Mouse (Mus musculus): ENCODE measurements around the gene Zc3h13. TPM values are rescaled to one million over a fixed set of nuclear protein-coding genes. Genes with fewer than 3 reads are reported as not detected.

The Zc3h13 gene
- 41.9 and 42.5 TPM in 2 replicates for polyA plus RNA-seq (2011; ENCODE audit: insufficient read depth, insufficient read length, low read depth, missing spikeins)

GRCm38 (mm10) chr14:75284193-75284915, at the start of gene Zc3h13:
Zc3h13 (plus strand) TSS chr14:75284373.
- no peak within 1 kb of the TSS for H3K27ac ChIP-seq (ENCODE audit: insufficient read depth, low read length)
- H3K4me1 ChIP-seq (ENCODE audit: control insufficient read depth, insufficient read depth, low read length) = no peaks in the 10 kb centered on the region
- no peaks in the 10 kb centered on the region for H3K36me3 ChIP-seq (ENCODE audit: control insufficient read depth, insufficient read depth, low read length, poor library complexity, severe bottlenecking)
- H3K9ac ChIP-seq (ENCODE audit: low read depth, poor library complexity, severe bottlenecking) = peak within 1 kb of the TSS; percentile 64
- H3K9me3 ChIP-seq (replicated peaks; ENCODE audit: control insufficient read depth, insufficient read depth, low read length, poor library complexity, severe bottlenecking) = no peaks in the 10 kb centered on the region
- peak within 1 kb of the TSS; percentile 93 for H3K4me3 ChIP-seq (ENCODE audit: low read depth, low read length)
- TF ChIP-seq CTCF (IDR thresholded peaks at IDR 0.05; ENCODE audit: low read depth, low read length) (no peak), POLR2A (IDR thresholded peaks at IDR 0.05; ENCODE audit: insufficient read depth, low read length) (peak; percentile 83), EP300 (IDR thresholded peaks at IDR 0.05; ENCODE audit: insufficient read depth, low read depth, low read length) (peak; percentile 19; the same call in 1 of the 2 replicates)
- no peaks in the 10 kb centered on the region for H3K27me3 ChIP-seq (ENCODE audit: control insufficient read depth, insufficient read depth, low read length, poor library complexity, severe bottlenecking)

GRCm38 (mm10) chr14:75235552-75235951, 48.6 kb upstream of the Zc3h13 start:
- TF ChIP-seq CTCF (IDR thresholded peaks at IDR 0.05; ENCODE audit: low read depth, low read length) (no peak), EP300 (IDR thresholded peaks at IDR 0.05; ENCODE audit: insufficient read depth, low read depth, low read length) (no peak), POLR2A (IDR thresholded peaks at IDR 0.05; ENCODE audit: insufficient read depth, low read length) (no peak)
- no peak overlapping the region for H3K27ac ChIP-seq (ENCODE audit: insufficient read depth, low read length)
- no peaks in the 10 kb centered on the region for H3K9me3 ChIP-seq (replicated peaks; ENCODE audit: control insufficient read depth, insufficient read depth, low read length, poor library complexity, severe bottlenecking)

DNA sequence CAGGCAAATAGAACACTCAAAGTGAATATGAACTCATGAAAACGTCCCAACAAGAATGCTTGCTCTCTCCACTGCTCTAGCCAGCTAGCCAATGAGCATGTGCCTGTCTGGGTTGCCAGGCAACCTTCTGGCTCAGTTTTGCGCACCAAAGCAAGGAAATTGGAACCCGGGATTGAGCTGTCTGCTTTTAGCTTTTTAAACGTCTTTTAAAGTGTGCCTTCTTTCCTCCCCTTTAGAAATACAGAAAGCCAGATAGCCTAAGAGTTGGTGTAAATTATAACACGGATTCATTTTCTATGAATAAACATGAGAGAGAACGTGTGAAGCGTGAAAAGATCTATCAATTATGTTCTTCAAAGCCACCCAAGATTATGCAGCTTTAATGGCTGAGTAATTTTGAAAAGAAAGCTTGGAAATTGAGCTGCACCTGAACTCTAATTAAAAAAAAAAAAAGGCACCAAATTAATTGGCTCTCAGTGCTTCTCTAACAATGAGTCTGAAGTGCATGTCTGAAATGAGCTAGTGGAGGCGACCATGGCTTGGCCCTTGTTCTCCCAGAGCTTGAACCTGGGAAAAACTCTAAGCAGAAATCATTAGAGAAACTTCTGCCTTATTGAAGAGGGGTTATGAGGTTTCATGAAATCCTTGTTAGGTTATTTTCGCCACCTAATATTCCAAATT, 48.1 kb upstream of the Zc3h13 start:
- H3K4me1 ChIP-seq (ENCODE audit: control insufficient read depth, insufficient read depth, low read length) = no peaks in the 10 kb centered on the region
- no peaks in the 10 kb centered on the region for H3K9me3 ChIP-seq (replicated peaks; ENCODE audit: control insufficient read depth, insufficient read depth, low read length, poor library complexity, severe bottlenecking)
- H3K27ac ChIP-seq (ENCODE audit: insufficient read depth, low read length) = no peak overlapping the region
- no peaks in the 10 kb centered on the region for H3K36me3 ChIP-seq (ENCODE audit: control insufficient read depth, insufficient read depth, low read length, poor library complexity, severe bottlenecking)
- no peaks in the 10 kb centered on the region for H3K27me3 ChIP-seq (ENCODE audit: control insufficient read depth, insufficient read depth, low read length, poor library complexity, severe bottlenecking)
- no peak overlapping the region for H3K9ac ChIP-seq (ENCODE audit: low read depth, poor library complexity, severe bottlenecking)
- TF ChIP-seq POLR2A (IDR thresholded peaks at IDR 0.05; ENCODE audit: insufficient read depth, low read length) = no peak
- TF ChIP-seq EP300 (IDR thresholded peaks at IDR 0.05; ENCODE audit: insufficient read depth, low read depth, low read length) = no peak
- TF ChIP-seq CTCF (IDR thresholded peaks at IDR 0.05; ENCODE audit: low read depth, low read length) = no peak
- H3K4me3 ChIP-seq (ENCODE audit: low read depth, low read length) = no peak overlapping the region

More at GRCm38 (mm10) chr14:75235552-75235951, 48.6 kb upstream of the Zc3h13 start:
- no peaks in the 10 kb centered on the region for H3K36me3 ChIP-seq (ENCODE audit: control insufficient read depth, insufficient read depth, low read length, poor library complexity, severe bottlenecking)
- no peaks in the 10 kb centered on the region for H3K27me3 ChIP-seq (ENCODE audit: control insufficient read depth, insufficient read depth, low read length, poor library complexity, severe bottlenecking)
- no peak overlapping the region for H3K4me3 ChIP-seq (ENCODE audit: low read depth, low read length)
- no peaks in the 10 kb centered on the region for H3K4me1 ChIP-seq (ENCODE audit: control insufficient read depth, insufficient read depth, low read length)
- no peak overlapping the region for H3K9ac ChIP-seq (ENCODE audit: low read depth, poor library complexity, severe bottlenecking)

DNA sequence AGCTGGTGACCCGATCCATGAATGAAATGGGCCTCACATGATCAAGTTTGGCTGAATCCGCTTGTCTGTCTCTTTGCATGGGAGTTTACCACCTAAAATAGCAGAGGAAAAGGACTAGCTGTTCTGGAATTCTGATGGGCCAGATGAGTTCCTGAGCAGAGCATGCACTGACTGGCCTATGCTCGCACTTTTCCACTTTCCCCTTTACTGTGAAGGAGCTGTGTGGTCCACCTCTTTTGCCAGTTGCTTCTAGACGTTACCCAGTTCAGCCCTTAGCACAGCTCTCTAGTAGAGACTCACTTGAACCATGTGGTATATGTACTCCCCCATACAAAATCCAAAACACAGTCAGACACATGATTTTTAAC, 47.6 kb upstream of the Zc3h13 start:
- Histone ChIP-seq H3K4me3 (ENCODE audit: low read depth, low read length) (no peak overlapping the region), H3K27ac (ENCODE audit: insufficient read depth, low read length) (no peak overlapping the region), H3K4me1 (ENCODE audit: control insufficient read depth, insufficient read depth, low read length) (no peaks in the 10 kb centered on the region), H3K36me3 (ENCODE audit: control insufficient read depth, insufficient read depth, low read length, poor library complexity, severe bottlenecking) (no peaks in the 10 kb centered on the region), H3K27me3 (ENCODE audit: control insufficient read depth, insufficient read depth, low read length, poor library complexity, severe bottlenecking) (no peaks in the 10 kb centered on the region), H3K9me3 (replicated peaks; ENCODE audit: control insufficient read depth, insufficient read depth, low read length, poor library complexity, severe bottlenecking) (no peaks in the 10 kb centered on the region), H3K9ac (ENCODE audit: low read depth, poor library complexity, severe bottlenecking) (no peak overlapping the region)
- no peak for TF ChIP-seq EP300 (IDR thresholded peaks at IDR 0.05; ENCODE audit: insufficient read depth, low read depth, low read length)
- TF ChIP-seq CTCF (IDR thresholded peaks at IDR 0.05; ENCODE audit: low read depth, low read length) = no peak
- no peak for TF ChIP-seq POLR2A (IDR thresholded peaks at IDR 0.05; ENCODE audit: insufficient read depth, low read length)

DNA sequence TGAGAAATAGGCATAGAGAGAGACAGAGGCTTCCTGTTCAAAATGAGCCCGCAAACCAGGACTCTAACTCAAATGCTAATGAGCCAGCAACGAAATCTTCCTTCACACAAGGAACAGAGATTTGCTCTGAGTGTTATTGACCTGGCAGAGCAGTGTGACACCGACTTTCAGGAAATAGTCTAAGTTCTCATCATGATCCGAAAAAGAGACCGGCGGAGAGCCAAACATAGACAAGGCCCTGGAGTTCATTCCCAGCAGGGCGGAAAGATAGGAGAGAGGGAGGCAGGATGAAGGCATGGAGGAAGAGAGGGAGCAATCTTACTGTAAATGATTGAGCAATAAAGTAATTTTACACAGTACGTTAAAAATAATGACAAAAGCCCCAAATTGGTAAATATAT, 47.1 kb upstream of the Zc3h13 start:
- no peaks in the 10 kb centered on the region for H3K36me3 ChIP-seq (ENCODE audit: control insufficient read depth, insufficient read depth, low read length, poor library complexity, severe bottlenecking)
- H3K27ac ChIP-seq (ENCODE audit: insufficient read depth, low read length) = no peak overlapping the region
- no peaks in the 10 kb centered on the region for H3K4me1 ChIP-seq (ENCODE audit: control insufficient read depth, insufficient read depth, low read length)
- H3K9ac ChIP-seq (ENCODE audit: low read depth, poor library complexity, severe bottlenecking) = no peak overlapping the region
- no peaks in the 10 kb centered on the region for H3K9me3 ChIP-seq (replicated peaks; ENCODE audit: control insufficient read depth, insufficient read depth, low read length, poor library complexity, severe bottlenecking)
- H3K4me3 ChIP-seq (ENCODE audit: low read depth, low read length) = no peak overlapping the region
- H3K27me3 ChIP-seq (ENCODE audit: control insufficient read depth, insufficient read depth, low read length, poor library complexity, severe bottlenecking) = no peaks in the 10 kb centered on the region
- TF ChIP-seq POLR2A (IDR thresholded peaks at IDR 0.05; ENCODE audit: insufficient read depth, low read length) (no peak), CTCF (IDR thresholded peaks at IDR 0.05; ENCODE audit: low read depth, low read length) (no peak), EP300 (IDR thresholded peaks at IDR 0.05; ENCODE audit: insufficient read depth, low read depth, low read length) (no peak)
